Mouse (Mus musculus): ENCODE data around the gene Mmrn2. TPM values are rescaled to one million over a fixed set of nuclear protein-coding genes. Genes with fewer than 3 reads are reported as not detected.
"Not testable (repeated sequence)": the region's sequence is repeated elsewhere in the genome, so short reads cannot be mapped to it uniquely, and the experiment has no call there.

Gene Mmrn2
- polyA plus RNA-seq, 1 experiment from 2014 or later = 5.5 TPM

DNA sequence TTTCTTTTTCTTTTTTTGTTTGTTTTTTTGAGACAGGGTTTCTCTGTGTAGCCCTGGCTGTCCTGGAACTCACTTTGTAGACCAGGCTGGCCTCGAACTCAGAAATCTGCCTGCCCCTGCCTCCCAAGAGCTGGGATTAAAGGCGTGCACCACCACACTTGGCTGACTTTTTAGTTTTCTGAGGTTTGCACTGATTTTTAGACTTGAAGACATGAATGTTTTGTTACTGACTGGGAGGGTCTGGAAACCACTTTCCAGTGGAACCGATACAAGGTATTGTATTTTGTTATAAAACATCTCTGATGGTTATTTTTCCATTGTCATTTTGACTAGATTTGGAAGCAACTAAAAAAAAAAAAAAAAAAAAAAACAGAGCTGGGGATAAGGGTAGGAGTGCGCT is 41.7 kb downstream of the Mmrn2 start:
- H3K9ac ChIP-seq (replicated peaks); H3K4me3 ChIP-seq (replicated peaks); H3K4me2 ChIP-seq (replicated peaks); H3K27ac ChIP-seq; H3K27me3 ChIP-seq; H3K4me1 ChIP-seq (replicated peaks); H3K9me3 ChIP-seq; ATAC-seq: not testable (repeated sequence)
- WGBS = 96% methylated on average over 4 of the region's 4 CpGs
- peaks cover 65% of the 10 kb centered on the region for H3K36me3 ChIP-seq

- no peak overlapping the region for H3K4me3 ChIP-seq (replicated peaks)
- no peak for ATAC-seq
- H3K36me3 ChIP-seq = peaks cover 68% of the 10 kb centered on the region
- no peaks in the 10 kb centered on the region for H3K4me1 ChIP-seq (replicated peaks)
- 64% methylated on average over 5 of the region's 5 CpGs for WGBS
- H3K27ac ChIP-seq = no peak overlapping the region
- H3K9me3 ChIP-seq = no peaks in the 10 kb centered on the region
- no peak overlapping the region for H3K9ac ChIP-seq (replicated peaks)
- H3K27me3 ChIP-seq = no peaks in the 10 kb centered on the region
- no peak overlapping the region for H3K4me2 ChIP-seq (replicated peaks)
These were observed 42.2 kb downstream of the Mmrn2 start for GRCm38 (mm10) chr14:34417501-34417900.

DNA sequence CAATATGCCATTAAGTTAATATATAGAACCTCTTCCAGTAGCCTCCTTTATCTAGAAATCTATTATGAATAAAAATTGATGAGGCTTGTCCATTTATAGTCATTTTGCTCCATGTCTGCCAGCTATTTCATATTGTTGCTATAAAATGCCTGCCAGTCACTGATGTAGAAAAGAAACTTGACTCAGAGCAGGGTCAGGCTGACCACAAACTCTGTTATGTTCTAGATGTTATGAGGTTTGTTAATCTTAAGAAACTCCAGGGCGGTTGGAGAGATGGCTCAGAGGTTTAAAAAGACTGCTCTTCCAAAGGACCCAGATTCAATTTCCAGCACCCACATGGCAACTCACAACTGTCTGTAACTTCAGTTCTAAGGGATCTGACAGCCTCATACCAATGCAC is 45.8 kb downstream of the Mmrn2 start:
- Histone ChIP-seq H3K9me3 (no peaks in the 10 kb centered on the region), H3K4me3 (replicated peaks) (no peak overlapping the region), H3K27ac (no peak overlapping the region), H3K4me2 (replicated peaks) (no peak overlapping the region), H3K27me3 (no peaks in the 10 kb centered on the region), H3K4me1 (replicated peaks) (no peaks in the 10 kb centered on the region), H3K36me3 (peaks cover 61% of the 10 kb centered on the region), H3K9ac (replicated peaks) (no peak overlapping the region)
- WGBS = 98% methylated on average over 1 of the region's 1 CpGs
- ATAC-seq = no peak

DNA sequence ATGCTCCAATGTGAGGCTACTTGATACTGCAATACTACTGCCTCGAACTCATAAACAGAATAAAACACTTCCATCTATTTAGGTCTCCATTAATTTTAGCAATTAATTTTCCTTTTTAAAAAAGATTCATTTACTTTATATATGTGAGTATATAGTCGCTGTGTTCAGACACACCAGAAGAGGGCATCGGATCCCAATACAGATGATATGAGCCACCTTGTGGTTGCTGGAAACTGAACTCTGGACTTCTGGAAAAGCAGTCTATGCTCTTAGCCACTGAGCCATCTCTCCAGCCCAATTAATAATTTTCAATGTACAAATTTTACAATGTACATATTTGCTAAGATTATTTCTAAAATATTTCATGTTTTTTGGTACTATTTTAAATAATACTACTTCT is 53.0 kb downstream of the Mmrn2 start:
- Histone ChIP-seq H3K4me2 (replicated peaks) (no peak overlapping the region), H3K4me1 (replicated peaks) (no peaks in the 10 kb centered on the region), H3K9ac (replicated peaks) (no peak overlapping the region), H3K4me3 (replicated peaks) (no peak overlapping the region), H3K27me3 (no peaks in the 10 kb centered on the region), H3K36me3 (peaks cover 42% of the 10 kb centered on the region), H3K27ac (no peak overlapping the region), H3K9me3 (no peaks in the 10 kb centered on the region)
- ATAC-seq = no peak
- 95% methylated on average over 3 of the region's 3 CpGs for WGBS

- Histone ChIP-seq H3K4me3 (replicated peaks) (no peak overlapping the region), H3K9me3 (no peaks in the 10 kb centered on the region), H3K4me1 (replicated peaks) (no peaks in the 10 kb centered on the region), H3K9ac (replicated peaks) (no peak overlapping the region), H3K4me2 (replicated peaks) (no peak overlapping the region), H3K36me3 (peaks cover 36% of the 10 kb centered on the region), H3K27ac (no peak overlapping the region), H3K27me3 (no peaks in the 10 kb centered on the region)
- WGBS = 91% methylated on average over 1 of the region's 1 CpGs
- ATAC-seq = no peak
These were observed 53.8 kb downstream of the Mmrn2 start for GRCm38 (mm10) chr14:34429069-34429468.

GRCm38 (mm10) chr14:34440526-34441066 is 65.3 kb downstream of the Mmrn2 start:
- no peak overlapping the region for H3K9ac ChIP-seq (replicated peaks)
- 95% methylated on average over 3 of the region's 3 CpGs for WGBS
- no peak overlapping the region for H3K4me2 ChIP-seq (replicated peaks)
- peaks cover 29% of the 10 kb centered on the region for H3K36me3 ChIP-seq
- 0 out of 2 replicates have a peak, but pooled peaks cover 4% of the 10 kb centered on the region for H3K4me1 ChIP-seq (replicated peaks)
- no peak overlapping the region for H3K27ac ChIP-seq
- no peak for ATAC-seq
- no peaks in the 10 kb centered on the region for H3K9me3 ChIP-seq
- no peaks in the 10 kb centered on the region for H3K27me3 ChIP-seq
- no peak overlapping the region for H3K4me3 ChIP-seq (replicated peaks)

GRCm38 (mm10) chr14:34442531-34442930 is 67.3 kb downstream of the Mmrn2 start:
- Histone ChIP-seq H3K36me3 (peaks cover 34% of the 10 kb centered on the region), H3K27me3 (no peaks in the 10 kb centered on the region), H3K4me2 (replicated peaks) (no peak overlapping the region), H3K4me1 (replicated peaks) (0 out of 2 replicates have a peak, but pooled peaks cover 4% of the 10 kb centered on the region), H3K27ac (peak overlapping the region; percentile 26; the same call in 1 of the 2 replicates), H3K4me3 (replicated peaks) (no peak overlapping the region), H3K9me3 (no peaks in the 10 kb centered on the region), H3K9ac (replicated peaks) (no peak overlapping the region)
- ATAC-seq = no peak
- 51% methylated on average over 4 of the region's 4 CpGs for WGBS

- no peak overlapping the region for H3K4me3 ChIP-seq (replicated peaks)
- H3K4me1 ChIP-seq (replicated peaks) = 0 out of 2 replicates have a peak, but pooled peaks cover 4% of the 10 kb centered on the region
- H3K9ac ChIP-seq (replicated peaks) = no peak overlapping the region
- H3K27ac ChIP-seq = no peak overlapping the region
- H3K4me2 ChIP-seq (replicated peaks) = no peak overlapping the region
- ATAC-seq = no peak
- no peaks in the 10 kb centered on the region for H3K27me3 ChIP-seq
- no peaks in the 10 kb centered on the region for H3K9me3 ChIP-seq
- 91% methylated on average over 5 of the region's 5 CpGs for WGBS
- peaks cover 34% of the 10 kb centered on the region for H3K36me3 ChIP-seq
These were observed 69.1 kb downstream of the Mmrn2 start for GRCm38 (mm10) chr14:34444368-34444767.

DNA sequence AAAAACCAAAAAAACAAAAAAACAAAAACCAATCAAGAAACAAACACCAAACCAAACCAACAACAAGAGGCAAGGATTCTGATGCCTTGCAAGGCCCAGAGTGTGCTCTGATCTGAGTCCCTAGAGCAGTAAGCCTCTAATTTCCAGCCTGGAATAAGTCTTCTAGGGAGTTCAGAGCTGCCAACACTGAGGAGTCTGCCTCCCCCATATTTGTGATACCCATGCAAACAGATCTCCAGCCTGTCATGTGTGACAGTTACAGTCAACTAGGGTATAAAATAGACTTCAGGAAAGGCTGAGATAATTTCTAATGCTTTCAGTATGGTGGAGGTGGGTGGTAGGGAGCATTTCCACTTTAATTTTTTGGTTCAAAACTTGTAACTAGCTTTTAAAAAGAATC is 69.7 kb downstream of the Mmrn2 start:
- Histone ChIP-seq H3K36me3 (peaks cover 30% of the 10 kb centered on the region), H3K4me1 (replicated peaks) (peaks cover 4% of the 10 kb centered on the region; the same call in 1 of the 2 replicates), H3K4me3 (replicated peaks) (no peak overlapping the region), H3K4me2 (replicated peaks) (no peak overlapping the region), H3K9ac (replicated peaks) (no peak overlapping the region), H3K27ac (no peak overlapping the region), H3K27me3 (no peaks in the 10 kb centered on the region), H3K9me3 (no peaks in the 10 kb centered on the region)
- ATAC-seq = no peak

GRCm38 (mm10) chr14:34445348-34445747 is 70.1 kb downstream of the Mmrn2 start:
- H3K4me3 ChIP-seq (replicated peaks) = no peak overlapping the region
- H3K27me3 ChIP-seq = no peaks in the 10 kb centered on the region
- no peak overlapping the region for H3K9ac ChIP-seq (replicated peaks)
- no peak overlapping the region for H3K27ac ChIP-seq
- WGBS = 94% methylated on average over 3 of the region's 3 CpGs
- H3K9me3 ChIP-seq = no peaks in the 10 kb centered on the region
- peaks cover 4% of the 10 kb centered on the region; the same call in 1 of the 2 replicates for H3K4me1 ChIP-seq (replicated peaks)
- H3K4me2 ChIP-seq (replicated peaks) = no peak overlapping the region
- H3K36me3 ChIP-seq = peaks cover 27% of the 10 kb centered on the region
- ATAC-seq = no peak

DNA sequence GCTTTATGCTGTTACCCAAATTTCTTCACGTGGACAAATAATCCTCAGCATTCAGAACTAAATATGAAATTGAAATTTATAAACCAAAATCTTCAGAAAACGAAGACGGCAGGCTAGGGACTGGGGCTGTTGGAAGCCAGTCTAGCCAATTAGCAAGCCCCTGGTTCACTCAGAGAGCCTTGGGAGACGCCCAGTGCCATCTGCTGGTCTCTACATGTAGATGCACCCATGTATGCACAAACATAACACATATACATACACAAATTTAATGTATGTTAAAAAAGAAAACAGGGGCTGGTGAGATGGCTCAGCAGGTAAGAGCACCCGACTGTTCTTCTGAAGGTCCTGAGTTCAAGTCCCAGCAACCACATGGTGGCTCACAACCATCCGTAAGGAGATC is 71.4 kb downstream of the Mmrn2 start:
- Histone ChIP-seq H3K9me3 (no peaks in the 10 kb centered on the region), H3K4me2 (replicated peaks) (no peak overlapping the region), H3K27ac (no peak overlapping the region), H3K36me3 (peaks cover 23% of the 10 kb centered on the region), H3K4me3 (replicated peaks) (no peak overlapping the region), H3K27me3 (no peaks in the 10 kb centered on the region), H3K9ac (replicated peaks) (no peak overlapping the region), H3K4me1 (replicated peaks) (peaks cover 4% of the 10 kb centered on the region; the same call in 1 of the 2 replicates)
- WGBS = 96% methylated on average over 6 of the region's 6 CpGs
- no peak for ATAC-seq

DNA sequence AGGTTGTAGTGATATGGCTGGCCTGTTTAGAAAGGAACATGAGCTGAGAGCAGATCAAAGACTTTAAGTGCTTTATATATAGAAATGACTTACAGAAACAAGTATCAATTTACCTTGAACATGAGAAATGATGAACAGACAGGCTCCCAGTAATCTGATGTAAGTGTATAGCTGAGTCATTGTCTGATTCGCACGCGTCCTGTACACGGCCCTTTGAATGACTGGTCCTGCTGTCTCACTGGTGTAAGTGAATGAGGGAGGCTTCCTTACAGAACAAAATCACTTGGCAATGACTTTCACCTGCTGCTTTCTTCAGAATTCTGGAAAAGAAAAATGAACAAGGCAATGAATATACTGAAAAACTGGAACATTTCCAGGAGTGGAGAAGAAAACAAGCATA is 72.4 kb downstream of the Mmrn2 start:
- Histone ChIP-seq H3K27me3 (no peaks in the 10 kb centered on the region), H3K9me3 (no peaks in the 10 kb centered on the region), H3K4me3 (replicated peaks) (no peak overlapping the region), H3K4me1 (replicated peaks) (peaks cover 2% of the 10 kb centered on the region; the same call in 1 of the 2 replicates), H3K36me3 (peaks cover 20% of the 10 kb centered on the region), H3K27ac (no peak overlapping the region), H3K9ac (replicated peaks) (no peak overlapping the region), H3K4me2 (replicated peaks) (no peak overlapping the region)
- ATAC-seq = no peak
- 87% methylated on average over 4 of the region's 4 CpGs for WGBS

GRCm38 (mm10) chr14:34448398-34448797 is 73.1 kb downstream of the Mmrn2 start:
- Histone ChIP-seq H3K27me3 (no peaks in the 10 kb centered on the region), H3K36me3 (peaks cover 16% of the 10 kb centered on the region), H3K4me2 (replicated peaks) (no peak overlapping the region), H3K9ac (replicated peaks) (no peak overlapping the region), H3K27ac (no peak overlapping the region), H3K4me1 (replicated peaks) (peaks cover 4% of the 10 kb centered on the region), H3K4me3 (replicated peaks) (no peak overlapping the region), H3K9me3 (no peaks in the 10 kb centered on the region)
- no peak for ATAC-seq
